30 mouse cellular contexts compared by ENCODE assay signal in genomic region chr15:4894962-4895361, GRCm38 (mm10). TPM values are rescaled to one million over a fixed set of nuclear protein-coding genes. Genes with fewer than 3 reads are reported as not detected.
DNase-seq lines count a peak whose midpoint lies in the region; ATAC-seq and TF ChIP-seq lines count a peak whose summit lies in the region.
"Had no signal": no experiment of that assay in that cellular context is flagged by ENCODE, and none has a peak within 500 bp of the region (broad histone marks: within the 10 kb centered on the region; RNA-seq: fewer than 3 reads in every experiment).

No protein-coding gene starts in this region.

- H3K27me3 ChIP-seq in forebrain, embryonic 13.5 days: no peaks in the 10 kb centered on the region
- H3K27me3 ChIP-seq in forebrain, embryonic 10.5 days (ENCODE audit: poor library complexity, severe bottlenecking): no peaks in the 10 kb centered on the region
- H3K27me3 ChIP-seq in midbrain, embryonic 14.5 days (ENCODE audit: control insufficient read depth, insufficient read depth, low read length): no peaks in the 10 kb centered on the region
- H3K27me3 ChIP-seq in midbrain, embryonic 10.5 days (ENCODE audit: low read depth, poor library complexity, severe bottlenecking): no peaks in the 10 kb centered on the region
- no peaks in the 10 kb centered on the region for H3K27me3 ChIP-seq in heart, adult 2 months (ENCODE audit: control insufficient read depth, insufficient read depth, low read length)
- H3K27me3 ChIP-seq: CH12.LX; embryonic facial prominence, embryonic 13.5 days; embryonic facial prominence, embryonic 15.5 days had no signal

- H3K36me3 ChIP-seq in forebrain, embryonic 13.5 days (ENCODE audit: poor library complexity, severe bottlenecking): no peaks in the 10 kb centered on the region
- no peaks in the 10 kb centered on the region for H3K36me3 ChIP-seq in forebrain, embryonic 10.5 days (replicated peaks)
- no peaks in the 10 kb centered on the region for H3K36me3 ChIP-seq in midbrain, embryonic 14.5 days (ENCODE audit: control insufficient read depth, insufficient read depth, low read length)
- H3K36me3 ChIP-seq in midbrain, embryonic 10.5 days: no peaks in the 10 kb centered on the region
- no peaks in the 10 kb centered on the region for H3K36me3 ChIP-seq in heart, adult 2 months (ENCODE audit: control insufficient read depth, insufficient read depth, low read length)
- H3K36me3 ChIP-seq: embryonic facial prominence, embryonic 13.5 days; embryonic facial prominence, embryonic 15.5 days; G1E had no signal

- TF ChIP-seq CTCF in brain, embryonic 14.5 days (IDR thresholded peaks at IDR 0.05; ENCODE audit: borderline replicate concordance, extremely low read depth, insufficient read depth, insufficient read length): no peak
- no peak for TF ChIP-seq CTCF in heart, adult 2 months (IDR thresholded peaks at IDR 0.05)

- no peaks in the 10 kb centered on the region for H3K9me3 ChIP-seq in forebrain, embryonic 13.5 days (replicated peaks)
- H3K9me3 ChIP-seq in forebrain, embryonic 10.5 days: no peaks in the 10 kb centered on the region
- H3K9me3 ChIP-seq in midbrain, embryonic 14.5 days (ENCODE audit: control insufficient read depth, low read length): no peaks in the 10 kb centered on the region
- H3K9me3 ChIP-seq in midbrain, embryonic 10.5 days (replicated peaks): no peaks in the 10 kb centered on the region
- H3K9me3 ChIP-seq: embryonic facial prominence, embryonic 13.5 days; embryonic facial prominence, embryonic 15.5 days; G1E had no signal

- no peak for TF ChIP-seq POLR2A in brain, embryonic 14.5 days (IDR thresholded peaks at IDR 0.05; ENCODE audit: borderline replicate concordance, extremely low read depth, insufficient read depth, insufficient read length, poor library complexity, severe bottlenecking)
- TF ChIP-seq POLR2A in heart, adult 2 months (IDR thresholded peaks at IDR 0.05; ENCODE audit: insufficient read depth, low read depth, low read length): no peak

- no peak overlapping the region for H3K9ac ChIP-seq in forebrain, embryonic 13.5 days
- H3K9ac ChIP-seq in midbrain, embryonic 14.5 days (replicated peaks; ENCODE audit: low read length): no peak overlapping the region
- no peak overlapping the region for H3K9ac ChIP-seq in heart, adult 2 months (ENCODE audit: low read depth, low read length)
- H3K9ac ChIP-seq: embryonic facial prominence, embryonic 13.5 days; embryonic facial prominence, embryonic 15.5 days had no signal

- no peaks in the 10 kb centered on the region for H3K79me2 ChIP-seq in heart, adult 2 months (replicated peaks; ENCODE audit: control insufficient read depth, insufficient read depth, low read length)

- H3K4me3 ChIP-seq in forebrain, embryonic 13.5 days: no peak overlapping the region
- H3K4me3 ChIP-seq in forebrain, embryonic 10.5 days: no peak overlapping the region
- H3K4me3 ChIP-seq in midbrain, embryonic 14.5 days (replicated peaks; ENCODE audit: low read depth, low read length): no peak overlapping the region
- H3K4me3 ChIP-seq in midbrain, embryonic 10.5 days: no peak overlapping the region
- H3K4me3 ChIP-seq in heart, adult 2 months: no peak overlapping the region
- H3K4me3 ChIP-seq: embryonic facial prominence, embryonic 13.5 days; embryonic facial prominence, embryonic 15.5 days; erythroblast, embryonic 14.5 days had no signal

- H3K27ac ChIP-seq in forebrain, embryonic 13.5 days: no peak overlapping the region
- no peak overlapping the region for H3K27ac ChIP-seq in forebrain, embryonic 10.5 days
- H3K27ac ChIP-seq in midbrain, embryonic 14.5 days (replicated peaks; ENCODE audit: low read depth, low read length): no peak overlapping the region
- no peak overlapping the region for H3K27ac ChIP-seq in midbrain, embryonic 10.5 days (replicated peaks)
- no peak overlapping the region for H3K27ac ChIP-seq in heart, adult 2 months
- H3K27ac ChIP-seq: embryonic facial prominence, embryonic 13.5 days; embryonic facial prominence, embryonic 15.5 days had no signal

- TF ChIP-seq EP300 in heart, adult 2 months (IDR thresholded peaks at IDR 0.05; ENCODE audit: insufficient read depth, low read depth, low read length): no peak

- DNase-seq in forebrain, embryonic 10.5 days (ENCODE audit: extremely low spot score, low spot score): no peak
- DNase-seq in midbrain, embryonic 14.5 days: peak; percentile 7
- DNase-seq in midbrain, embryonic 10.5 days (ENCODE audit: low spot score): no peak
- peak; percentile 45 for DNase-seq in R1 (ENCODE audit: low read depth, low spot score)
- DNase-seq in brain, embryonic 14.5 days (ENCODE audit: low read depth): peak; percentile 25
- DNase-seq in heart, adult 2 months: no peak
- DNase-seq in cerebellum, postnatal 10 days: no peak
- DNase-seq: adrenal gland, adult 2 months; adrenal gland, postnatal 10 days; adrenal gland, postnatal 25 days; B cell, adult 2 months; cerebellum, adult 11-12 months; cerebellum, adult 2 months; cerebellum, adult 9-10 months; cerebellum, postnatal 14 days; cerebellum, postnatal 36 days; embryo, embryonic 11 days had no signal

- no peaks in the 10 kb centered on the region for H3K4me1 ChIP-seq in forebrain, embryonic 13.5 days
- H3K4me1 ChIP-seq in forebrain, embryonic 10.5 days: peaks cover 5% of the 10 kb centered on the region; the same call in 1 of the 2 replicates
- H3K4me1 ChIP-seq in midbrain, embryonic 14.5 days (ENCODE audit: control insufficient read depth, insufficient read depth, low read length): no peaks in the 10 kb centered on the region
- no peaks in the 10 kb centered on the region for H3K4me1 ChIP-seq in midbrain, embryonic 10.5 days
- no peaks in the 10 kb centered on the region for H3K4me1 ChIP-seq in heart, adult 2 months (ENCODE audit: control insufficient read depth, insufficient read depth, low read length)
- H3K4me1 ChIP-seq: embryonic facial prominence, embryonic 13.5 days; embryonic facial prominence, embryonic 15.5 days had no signal

- peak; percentile 43; the same call in 1 of the 2 replicates for ATAC-seq in forebrain, embryonic 13.5 days
- ATAC-seq in midbrain, embryonic 14.5 days (ENCODE audit: low FRiP score, low TSS enrichment): no peak
- ATAC-seq: CD4-positive, CD25-positive, alpha-beta regulatory T cell, adult 4 months; forebrain, embryonic 16.5 days had no signal

- WGBS in forebrain, embryonic 13.5 days: 27% methylated on average over 3 of the region's 3 CpGs
- 46% methylated on average over 3 of the region's 3 CpGs for WGBS in forebrain, embryonic 10.5 days
- WGBS in midbrain, embryonic 14.5 days: 27% methylated on average over 3 of the region's 3 CpGs
- 51% methylated on average over 3 of the region's 3 CpGs for WGBS in midbrain, embryonic 10.5 days
- 63% methylated on average over 3 of the region's 3 CpGs for WGBS in heart, adult 2 months

- no peak overlapping the region for H3K4me2 ChIP-seq in forebrain, embryonic 13.5 days
- H3K4me2 ChIP-seq in midbrain, embryonic 14.5 days (ENCODE audit: low read length): no peak overlapping the region
- H3K4me2 ChIP-seq: embryonic facial prominence, embryonic 13.5 days; embryonic facial prominence, embryonic 15.5 days had no signal

- intact Hi-C loops in heart, adult 2 months (cut with DNase I): no loop called here

RNA-seq across cellular contexts. Expression of gene Mroh2b, which starts 3.6 kb away (rescaled TPM):
- not detected in 2 replicates for polyA plus RNA-seq in forebrain, embryonic 13.5 days (2015; fragmentation: Nextera tagmentation; extraction: Ambion mirVana)
- not detected in 2 replicates for polyA plus RNA-seq in forebrain, embryonic 10.5 days (2016; fragmentation: Nextera tagmentation; extraction: Ambion mirVana)
- polyA plus RNA-seq in midbrain, embryonic 14.5 days (2014; fragmentation: Nextera tagmentation; extraction: Ambion mirVana): not detected in 2 replicates
- polyA plus RNA-seq in midbrain, embryonic 10.5 days (2016; fragmentation: Nextera tagmentation; extraction: Ambion mirVana): not detected in 2 replicates
- polyA plus RNA-seq in brain, embryonic 14.5 days (2012; rRNA removed): not detected in 2 replicates
- not detected for total RNA-seq in heart, adult 2 months (2021)
- 0.14 and 0.26 TPM in 2 replicates for polyA plus RNA-seq in heart, adult 2 months (2012; rRNA removed)
- total RNA-seq: adrenal gland, adult 2 months; adrenal gland, postnatal 10 days; adrenal gland, postnatal 25 days; adrenal gland, postnatal 4 days; CH12.LX; common myeloid progenitor, adult 5-6 weeks had no signal
- polyA plus RNA-seq: adrenal gland, adult 2 months; CD4-positive, CD25-positive, alpha-beta regulatory T cell, adult 4 months; cerebellum, adult 2 months; embryonic facial prominence, embryonic 11.5 days; embryonic facial prominence, embryonic 13.5 days; embryonic facial prominence, embryonic 15.5 days; erythroblast, embryonic 14.5 days; forebrain, embryonic 11.5 days; forebrain, embryonic 16.5 days; frontal cortex, adult 2 months; G1E had no signal

Comparison
In these comparisons a context has a peak if more than half of its experiments do, and no peak if none do; other contexts are left out.
1. DNase-seq: peak in midbrain, embryonic 14.5 days (single experiment), R1 (single experiment) and brain, embryonic 14.5 days (single experiment); none in forebrain, embryonic 10.5 days (single experiment), midbrain, embryonic 10.5 days (single experiment), heart, adult 2 months (0 of 2) and cerebellum, postnatal 10 days (0 of 2).